Mouse (Mus musculus) frontal cortex, adult (tissue): Measurements from ENCODE around the gene Naxd.
"Not testable (repeated sequence)": the region's sequence is repeated elsewhere in the genome, so short reads cannot be mapped to it uniquely, and the experiment has no call there.

Experiments used
- ATAC-seq: cut with Nextera tagmentation; 2 replicates; pipeline ENCODE4 v1.9.2; 2017; ENCODE audit warnings: mild to moderate bottlenecking, moderate library complexity, mixed read lengths; ENCODE audit not compliant: low TSS enrichment

The Naxd gene

GRCm38 (mm10) chr8:11497017-11497990, at the start of gene Naxd:
TSS of gene Naxd (plus strand) at chr8:11497506.
- peak; percentile 100 for ATAC-seq

GRCm38 (mm10) chr8:11447910-11448570, 49.3 kb upstream of the Naxd start:
- ATAC-seq = no peak

- ATAC-seq = peak; percentile 69
Observed at GRCm38 (mm10) chr8:11450184-11451113, 46.9 kb upstream of the Naxd start.

GRCm38 (mm10) chr8:11452152-11452551, 45.2 kb upstream of the Naxd start:
- no peak for ATAC-seq

- ATAC-seq = no peak
Observed at GRCm38 (mm10) chr8:11452559-11452958, 44.7 kb upstream of the Naxd start.

- peak; percentile 51; the same call in 1 of the 2 replicates for ATAC-seq
Observed at GRCm38 (mm10) chr8:11452974-11453373, 44.3 kb upstream of the Naxd start.

- ATAC-seq = no peak
Observed at GRCm38 (mm10) chr8:11454228-11454627, 43.1 kb upstream of the Naxd start.

GRCm38 (mm10) chr8:11457278-11457677, 40.0 kb upstream of the Naxd start:
- ATAC-seq = no peak

- no peak for ATAC-seq
Observed at GRCm38 (mm10) chr8:11457981-11458836, 39.1 kb upstream of the Naxd start.

- no peak for ATAC-seq
Observed at GRCm38 (mm10) chr8:11459016-11459415, 38.3 kb upstream of the Naxd start.

GRCm38 (mm10) chr8:11460934-11461333, 36.4 kb upstream of the Naxd start:
- ATAC-seq = no peak

- ATAC-seq = no peak
Observed at GRCm38 (mm10) chr8:11461847-11462246, 35.5 kb upstream of the Naxd start.

GRCm38 (mm10) chr8:11462641-11463040, 34.7 kb upstream of the Naxd start:
- no peak for ATAC-seq

GRCm38 (mm10) chr8:11463541-11463888, 33.8 kb upstream of the Naxd start:
- no peak for ATAC-seq

GRCm38 (mm10) chr8:11463889-11464706, 33.2 kb upstream of the Naxd start:
- no peak for ATAC-seq

- no peak for ATAC-seq
Observed at GRCm38 (mm10) chr8:11464707-11464964, 32.7 kb upstream of the Naxd start.

- no peak for ATAC-seq
Observed at GRCm38 (mm10) chr8:11465619-11466018, 31.7 kb upstream of the Naxd start.

GRCm38 (mm10) chr8:11466528-11466927, 30.8 kb upstream of the Naxd start:
- ATAC-seq = not testable (repeated sequence)

- no peak for ATAC-seq
Observed at GRCm38 (mm10) chr8:11469095-11469494, 28.2 kb upstream of the Naxd start.

- no peak for ATAC-seq
Observed at GRCm38 (mm10) chr8:11470694-11471093, 26.6 kb upstream of the Naxd start.
